Mouse (Mus musculus) naive thymus-derived CD4-positive, alpha-beta T cell, adult 5 months (primary cell): ENCODE measurements around the gene Hoxa5. TPM values are rescaled to one million over a fixed set of nuclear protein-coding genes. Genes with fewer than 3 reads are reported as not detected.

ENCODE experiments used
- polyA plus RNA-seq: library from polyadenylated mRNA; unstranded; fragments of 100-300 nt; shearing (Covaris generic); gene quantifications from one replicate; pipeline ENCODE4 v1.2.1, GENCODE M21; 2017

The Hoxa5 gene
- polyA plus RNA-seq = 0.19 TPM

GRCm38 (mm10) chr6:52204050-52204752 lies at the start of gene Hoxa5:
Hoxa5 (minus strand) TSS chr6:52204587.

GRCm38 (mm10) chr6:52245757-52246142 lies 41.4 kb upstream of the Hoxa5 start, which contains the start of gene Hoxa11:
Hoxa11 (minus strand) TSS chr6:52245810.

GRCm38 (mm10) chr6:52240389-52241000 lies 36.1 kb upstream of the Hoxa5 start, which contains the start of gene Hoxa10:
Hoxa10 (minus strand) TSS chr6:52240854.

GRCm38 (mm10) chr6:52230516-52231165 lies 26.3 kb upstream of the Hoxa5 start, which contains the start of gene Hoxa9:
Hoxa9 (minus strand) TSS chr6:52231089.

GRCm38 (mm10) chr6:52221337-52221992 lies 17.1 kb upstream of the Hoxa5 start, which contains the start of gene Hoxa7:
Hoxa7 (minus strand) TSS chr6:52221854.

GRCm38 (mm10) chr6:52213119-52213986 lies 9.0 kb upstream of the Hoxa5 start, which contains the start of the genes Hoxa3 and Gm28308:
Hoxa3 (minus strand) TSS chr6:52213336.
Gm28308 (minus strand) TSS chr6:52213339.

GRCm38 (mm10) chr6:52208072-52208867 lies 3.9 kb upstream of the Hoxa5 start, which contains the start of gene Hoxa6:
Hoxa6 (minus strand) TSS chr6:52208722.

GRCm38 (mm10) chr6:52190906-52191810 lies 13.2 kb downstream of the Hoxa5 start, which contains the start of gene Hoxa4:
Hoxa4 (minus strand) TSS chr6:52191753.

GRCm38 (mm10) chr6:52177061-52177735 lies 27.2 kb downstream of the Hoxa5 start, which contains the start of gene 5730596B20Rik:
5730596B20Rik (plus strand) TSS chr6:52177498.

GRCm38 (mm10) chr6:52164626-52165440 lies 39.6 kb downstream of the Hoxa5 start, which contains the start of gene Hoxa2:
Hoxa2 (minus strand) TSS chr6:52164831.

GRCm38 (mm10) chr6:52158276-52159051 lies 45.9 kb downstream of the Hoxa5 start, which contains the start of gene Hoxa1:
Hoxa1 (minus strand) TSS chr6:52158317.

Other genes starting within 250 kb of the Hoxa5 start
- gene Skap2, start 192.0 kb downstream of the Hoxa5 start, polyA plus RNA-seq = 18.0 TPM
- not detected for gene Hoxa1, start 46.3 kb downstream of the Hoxa5 start, polyA plus RNA-seq
- gene Hoxa2, start 39.8 kb downstream of the Hoxa5 start, polyA plus RNA-seq = not detected
- gene 5730596B20Rik, start 27.1 kb downstream of the Hoxa5 start, polyA plus RNA-seq = not detected
- not detected for gene Hoxa4, start 12.8 kb downstream of the Hoxa5 start, polyA plus RNA-seq
- gene Hoxa6, start 4.1 kb upstream of the Hoxa5 start, polyA plus RNA-seq = not detected
- not detected for gene Hoxa3, start 8.7 kb upstream of the Hoxa5 start, polyA plus RNA-seq
- gene Gm28308, start 8.8 kb upstream of the Hoxa5 start, polyA plus RNA-seq = not detected
- gene Hoxa7, start 17.3 kb upstream of the Hoxa5 start, polyA plus RNA-seq = 1.7 TPM
- 0.17 TPM for gene Hoxa9, start 26.5 kb upstream of the Hoxa5 start, polyA plus RNA-seq
- gene Hoxa10, start 36.3 kb upstream of the Hoxa5 start, polyA plus RNA-seq = not detected
- not detected for gene Hoxa11, start 41.2 kb upstream of the Hoxa5 start, polyA plus RNA-seq
- gene Hoxa13, start 56.3 kb upstream of the Hoxa5 start, polyA plus RNA-seq = not detected
- gene Evx1, start 108.9 kb upstream of the Hoxa5 start, polyA plus RNA-seq = not detected